Mouse (Mus musculus) MEL (cell line): ENCODE measurements at regions not wholly inside any gene's neighbourhood (a gene's known extent, or its start where the extent isn't known, plus 50 kb on each side); places are given as distances from the start of the nearest gene placed in this dataset.

Experiments used
- DNase-seq: peaks from one replicate; pipeline ENCODE4 v3.0.0; 2011; ENCODE audit warnings: low read depth, low spot score
- H3K27ac ChIP-seq: 2 replicates; pipeline ENCODE4 v1.5.1; 2012; ENCODE audit warnings: low read depth, mild to moderate bottlenecking, control low read depth, low read length, moderate library complexity; ENCODE audit not compliant: control insufficient read depth
- H3K27me3 ChIP-seq, 2 experiments: fragments of 150-350 bp in 1 of 2; sonication (generic) in 1 of 2; 2 replicates each; pipeline ENCODE4 v1.6.1; 2012; ENCODE audit warnings: low read length in 2 of 2, mild to moderate bottlenecking in 2 of 2, improper control_type of control experiment in 1 of 2, moderate library complexity in 1 of 2; ENCODE audit not compliant: insufficient read depth in 2 of 2, control insufficient read depth in 1 of 2
- H3K36me3 ChIP-seq, 2 experiments: 2 replicates each; pipeline ENCODE4 v1.6.1; 2012 to 2014; ENCODE audit warnings: low read length in 2 of 2, improper control_type of control experiment in 1 of 2, inconsistent platforms in 1 of 2, mild to moderate bottlenecking in 1 of 2; ENCODE audit not compliant: insufficient read depth in 2 of 2, control insufficient read depth in 1 of 2
- H3K4me1 ChIP-seq, 2 experiments: fragments of 150-350 bp in 1 of 2; sonication (generic) in 1 of 2; 2 replicates each; pipeline ENCODE4 v1.6.1; 2012; ENCODE audit warnings: low read length in 2 of 2, improper control_type of control experiment in 1 of 2, mild to moderate bottlenecking in 1 of 2; ENCODE audit not compliant: insufficient read depth in 2 of 2, control insufficient read depth in 1 of 2
- H3K4me3 ChIP-seq, 2 experiments: fragments of 150-350 bp in 1 of 2; sonication (generic) in 1 of 2; 2 replicates each; pipeline ENCODE4 v1.5.1; 2012; ENCODE audit warnings: low read depth in 2 of 2, low read length in 2 of 2, mild to moderate bottlenecking in 2 of 2, moderate library complexity in 2 of 2, control low read depth in 1 of 2, improper control_type of control experiment in 1 of 2; ENCODE audit not compliant: control insufficient read depth in 1 of 2, insufficient read depth in 1 of 2
- H3K79me2 ChIP-seq: 2 replicates; pipeline ENCODE4 v1.6.1; 2012; ENCODE audit warnings: mild to moderate bottlenecking, low read length, moderate library complexity; ENCODE audit not compliant: control insufficient read depth, poor library complexity, insufficient read depth
- H3K9ac ChIP-seq: 2 replicates; pipeline ENCODE4 v1.6.1; 2012; ENCODE audit warnings: low read depth, mild to moderate bottlenecking, control low read depth, low read length, moderate library complexity; ENCODE audit not compliant: control insufficient read depth, poor library complexity, severe bottlenecking
- H3K9me3 ChIP-seq: fragments of 150-350 bp; sonication (generic); replicated peaks from 2 replicates; pipeline ENCODE4 v1.6.1; 2012; ENCODE audit warnings: mild to moderate bottlenecking, low read length, improper control_type of control experiment, moderate library complexity; ENCODE audit not compliant: insufficient read depth
- CHD2 ChIP-seq: IDR thresholded peaks from 2 replicates; pipeline ENCODE4 v1.6.1; 2011; ENCODE audit warnings: low read length, improper control_type of control experiment
- EP300 ChIP-seq, 2 experiments: IDR thresholded peaks; 2 replicates each; pipeline ENCODE4 v1.6.1; 2011; ENCODE audit warnings: improper control_type of control experiment in 2 of 2, low read length in 2 of 2, low read depth in 1 of 2, mild to moderate bottlenecking in 1 of 2
- GABPA ChIP-seq: IDR thresholded peaks from 2 replicates; pipeline ENCODE4 v1.6.1; 2012; ENCODE audit warnings: low read depth, mild to moderate bottlenecking, inconsistent platforms, low read length, improper control_type of control experiment, moderate library complexity
- GATA1 ChIP-seq: IDR thresholded peaks from 2 replicates; pipeline ENCODE4 v1.6.1; 2011; ENCODE audit warnings: low read depth, low read length, improper control_type of control experiment
- JUND ChIP-seq: IDR thresholded peaks from 2 replicates; pipeline ENCODE4 v1.6.1; 2011; ENCODE audit warnings: low read depth, mild to moderate bottlenecking, improper control_type of control experiment, low read length
- MAZ ChIP-seq: IDR thresholded peaks from 2 replicates; pipeline ENCODE4 v1.6.1; 2012; ENCODE audit warnings: low read depth, mild to moderate bottlenecking, inconsistent platforms, low read length, improper control_type of control experiment
- MEF2A ChIP-seq: IDR thresholded peaks from 2 replicates; pipeline ENCODE4 v1.6.1; 2014; ENCODE audit warnings: low read depth, mild to moderate bottlenecking, inconsistent platforms, low read length, improper control_type of control experiment; ENCODE audit not compliant: poor library complexity, insufficient replicate concordance, severe bottlenecking; ENCODE audit errors: extremely low read depth
- MYC ChIP-seq: IDR thresholded peaks from 2 replicates; pipeline ENCODE4 v1.6.1; 2011; ENCODE audit warnings: low read depth, mild to moderate bottlenecking, low read length, improper control_type of control experiment, moderate library complexity
- NELFE ChIP-seq: IDR thresholded peaks from 2 replicates; pipeline ENCODE4 v1.6.1; 2011; ENCODE audit warnings: low read depth, low read length, improper control_type of control experiment
- RCOR1 ChIP-seq: IDR thresholded peaks from 2 replicates; pipeline ENCODE4 v1.6.1; 2012; ENCODE audit warnings: low read depth, mild to moderate bottlenecking, inconsistent platforms, low read length, improper control_type of control experiment
- TBP ChIP-seq: IDR thresholded peaks from 2 replicates; pipeline ENCODE4 v1.8.0; 2011; ENCODE audit warnings: low read depth, low read length, improper control_type of control experiment
- TCF12 ChIP-seq: IDR thresholded peaks from 2 replicates; pipeline ENCODE4 v1.6.1; 2014; ENCODE audit warnings: low read depth, mild to moderate bottlenecking, inconsistent platforms, low read length, improper control_type of control experiment, moderate library complexity
- USF1 ChIP-seq: IDR thresholded peaks from 2 replicates; pipeline ENCODE4 v1.6.1; 2014; ENCODE audit warnings: low read depth, mild to moderate bottlenecking, inconsistent platforms, low read length, improper control_type of control experiment, moderate library complexity
- ZMIZ1 ChIP-seq: IDR thresholded peaks from 2 replicates; pipeline ENCODE4 v1.6.1; 2012; ENCODE audit warnings: low read depth, mild to moderate bottlenecking, inconsistent platforms, low read length, improper control_type of control experiment, moderate library complexity

GRCm38 (mm10) chr11:22631606-22632313 lies 119.9 kb downstream of the Tmem17 start (continued):
- TF ChIP-seq GATA1, result no peak
- TF ChIP-seq MEF2A, result no peak

- peak overlapping the region; percentile 59; the same call in 1 of the 2 replicates for H3K9ac ChIP-seq
- no peaks in the 10 kb centered on the region; a peak in 1 of 4 replicates for H3K36me3 ChIP-seq
- no peaks in the 10 kb centered on the region for H3K27me3 ChIP-seq
- H3K79me2 ChIP-seq, result no peaks in the 10 kb centered on the region
- H3K4me1 ChIP-seq, result peaks cover 0 to 5% of the 10 kb centered on the region in 2 experiments; a peak in 1 of 4 replicates
- no peak for TF ChIP-seq TCF12
- TF ChIP-seq EP300 (IDR thresholded peaks at IDR 0.05; ENCODE audit: low read depth in 1 of 2, low read length in 2 of 2), result no peak
- 0 out of 2 replicates have a peak, but pooled peaks have one; percentile 11 for TF ChIP-seq NELFE
- no peak for TF ChIP-seq ZMIZ1
- no peak for TF ChIP-seq TBP
- no peak overlapping the region for H3K27ac ChIP-seq
- no peak overlapping the region; a peak in 1 of 4 replicates for H3K4me3 ChIP-seq
- no peak for DNase-seq
- H3K9me3 ChIP-seq, result no peaks in the 10 kb centered on the region
Measured at GRCm38 (mm10) chr11:22632314-22632700, 120.4 kb downstream of the Tmem17 start.

- H3K4me3 ChIP-seq, result no peak overlapping the region
- no peak overlapping the region for H3K27ac ChIP-seq
- TF ChIP-seq MYC, result no peak
- TF ChIP-seq TBP, result no peak
- no peak for TF ChIP-seq MEF2A
- no peak for TF ChIP-seq USF1
- TF ChIP-seq GATA1, result no peak
- TF ChIP-seq JUND, result no peak
- no peak for TF ChIP-seq TCF12
- no peak for TF ChIP-seq CHD2
- no peak for TF ChIP-seq RCOR1
- TF ChIP-seq MAZ, result no peak
- TF ChIP-seq GABPA, result no peak
- TF ChIP-seq, all 39 proteins: peak for 0
- H3K9me3 ChIP-seq, result no peaks in the 10 kb centered on the region
- no peak for DNase-seq
- H3K4me1 ChIP-seq, result peaks cover 0 to 5% of the 10 kb centered on the region in 2 experiments; a peak in 1 of 4 replicates
- no peaks in the 10 kb centered on the region for H3K27me3 ChIP-seq
- no peaks in the 10 kb centered on the region for H3K79me2 ChIP-seq
- no peak overlapping the region for H3K9ac ChIP-seq
- no peaks in the 10 kb centered on the region; a peak in 1 of 4 replicates for H3K36me3 ChIP-seq
Measured at GRCm38 (mm10) chr11:22632988-22633387, 121.1 kb downstream of the Tmem17 start.
